Mouse (Mus musculus): ENCODE data around the gene Ifi214.
"Not testable (repeated sequence)": the region's sequence is repeated elsewhere in the genome, so short reads cannot be mapped to it uniquely, and the experiment has no call there.

The Ifi214 gene

GRCm38 (mm10) chr1:173535791-173536190 lies at the start of gene Ifi214:
Ifi214 (minus strand) TSS chr1:173535957.
- TF ChIP-seq GATA4 (IDR thresholded peaks at IDR 0.05; ENCODE audit: insufficient replicate concordance, low read length), result not testable (repeated sequence)

GRCm38 (mm10) chr1:173579921-173580585 lies 44.3 kb upstream of the Ifi214 start:
- TF ChIP-seq GATA4 (IDR thresholded peaks at IDR 0.05; ENCODE audit: insufficient replicate concordance, low read length), result no peak

- no peak for TF ChIP-seq GATA4 (IDR thresholded peaks at IDR 0.05; ENCODE audit: insufficient replicate concordance, low read length)
Observed at GRCm38 (mm10) chr1:173579079-173579478, 43.3 kb upstream of the Ifi214 start.

- no peak for TF ChIP-seq GATA4 (IDR thresholded peaks at IDR 0.05; ENCODE audit: insufficient replicate concordance, low read length)
Observed at GRCm38 (mm10) chr1:173521452-173521851, 14.3 kb downstream of the Ifi214 start.

GRCm38 (mm10) chr1:173490812-173491480 lies 44.8 kb downstream of the Ifi214 start, which contains the start of gene Ifi206:
Ifi206 (minus strand) TSS chr1:173491041.
- TF ChIP-seq GATA4 (IDR thresholded peaks at IDR 0.05; ENCODE audit: insufficient replicate concordance, low read length), result not testable (repeated sequence)

Data from liver, adult (tissue).